Mouse (Mus musculus) testis, adult 2 months (tissue): ENCODE results near the gene Fyn. TPM values are rescaled to one million over a fixed set of nuclear protein-coding genes. Genes with fewer than 3 reads are reported as not detected.

Source experiments
- H3K27ac ChIP-seq: fragments of 200-500 bp; 2 replicates; pipeline ENCODE4 v1.5.1; 2012; ENCODE audit warnings: low read depth, low read length; ENCODE audit not compliant: control insufficient read depth, insufficient read depth
- H3K27me3 ChIP-seq: fragments of 200-500 bp; 2 replicates; pipeline ENCODE4 v1.6.1; 2012; ENCODE audit warnings: mild to moderate bottlenecking, low read length, moderate library complexity; ENCODE audit not compliant: control insufficient read depth, insufficient read depth
- H3K36me3 ChIP-seq: fragments of 200-500 bp; 2 replicates; pipeline ENCODE4 v1.6.1; 2012; ENCODE audit warnings: mild to moderate bottlenecking, low read length; ENCODE audit not compliant: control insufficient read depth, insufficient read depth
- H3K4me1 ChIP-seq: fragments of 200-500 bp; 2 replicates; pipeline ENCODE4 v1.6.1; 2012; ENCODE audit warnings: low read length; ENCODE audit not compliant: control insufficient read depth, insufficient read depth
- H3K4me3 ChIP-seq: fragments of 200-500 bp; 2 replicates; pipeline ENCODE4 v1.5.1; 2012; ENCODE audit warnings: low read depth, mild to moderate bottlenecking, low read length, moderate library complexity, mixed read lengths; ENCODE audit not compliant: control insufficient read depth
- CTCF ChIP-seq: fragments of 200-500 bp; IDR thresholded peaks from 2 replicates; pipeline ENCODE4 v1.5.1; 2012; ENCODE audit warnings: low read depth, mild to moderate bottlenecking, inconsistent platforms, low read length, moderate library complexity; ENCODE audit not compliant: control insufficient read depth, insufficient read depth, insufficient replicate concordance
- POLR2A ChIP-seq: fragments of 200-500 bp; IDR thresholded peaks from 2 replicates; pipeline ENCODE4 v1.6.1; 2012; ENCODE audit warnings: low read depth, mild to moderate bottlenecking, inconsistent platforms, low read length, moderate library complexity; ENCODE audit not compliant: control insufficient read depth
- polyA plus RNA-seq: library from polyadenylated mRNA; depleted of rRNA; stranded (reverse); fragments of >200 nt; gene quantifications from 2 replicates; pipeline ENCODE4 v1.2.3, GENCODE M21; 2012

Gene Fyn
- polyA plus RNA-seq, 1 experiment: 18.8 TPM

DNA sequence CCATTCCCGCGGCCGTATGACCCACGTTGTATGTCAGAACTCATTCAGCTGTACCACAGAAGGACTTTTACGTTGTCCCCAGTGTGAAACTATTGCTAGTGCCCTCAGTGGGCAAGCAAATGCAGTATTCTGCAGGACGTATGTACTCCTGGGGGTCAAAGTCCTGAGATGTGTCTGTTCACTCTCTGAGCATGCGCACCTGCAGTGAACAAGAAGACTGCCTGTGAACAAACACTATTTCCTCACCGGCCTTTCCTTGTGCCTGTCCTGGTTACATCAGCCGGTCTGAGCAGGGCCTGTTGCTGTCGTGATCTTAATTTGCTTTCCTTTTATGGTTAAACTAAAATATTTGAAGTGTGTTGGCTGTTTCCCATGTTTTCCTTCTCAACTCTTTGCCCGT lies 77.2 kb downstream of the Fyn start:
- no peaks in the 10 kb centered on the region; the same call in 1 of the 2 replicates for H3K4me1 ChIP-seq
- H3K36me3 ChIP-seq: no peaks in the 10 kb centered on the region
- H3K27me3 ChIP-seq: no peaks in the 10 kb centered on the region
- H3K27ac ChIP-seq: no peak overlapping the region
- no peak overlapping the region for H3K4me3 ChIP-seq
- TF ChIP-seq POLR2A: no peak
- no peak for TF ChIP-seq CTCF

DNA sequence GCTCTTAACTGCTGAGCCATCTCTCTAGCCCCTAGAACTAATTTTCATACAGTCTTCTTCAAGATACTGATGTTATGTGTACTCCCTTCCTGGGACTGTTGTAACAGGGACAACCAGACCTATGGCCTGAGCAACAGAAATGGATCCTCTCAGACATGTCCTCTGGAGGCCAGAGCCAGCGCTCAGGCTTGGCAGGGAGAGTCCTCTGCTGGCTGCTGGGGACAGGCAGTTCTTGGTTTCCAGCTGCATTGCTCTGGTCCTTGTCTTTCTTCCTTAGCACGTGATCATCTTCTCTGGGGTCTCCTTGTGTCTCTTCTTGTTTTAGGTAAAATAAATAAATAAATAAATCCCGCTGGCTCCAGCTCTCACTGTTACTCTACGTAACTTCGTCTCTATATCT lies 78.1 kb downstream of the Fyn start:
- no peaks in the 10 kb centered on the region for H3K27me3 ChIP-seq
- no peaks in the 10 kb centered on the region; the same call in 1 of the 2 replicates for H3K4me1 ChIP-seq
- H3K27ac ChIP-seq: no peak overlapping the region
- no peak for TF ChIP-seq CTCF
- no peak for TF ChIP-seq POLR2A
- no peaks in the 10 kb centered on the region for H3K36me3 ChIP-seq
- no peak overlapping the region for H3K4me3 ChIP-seq

DNA sequence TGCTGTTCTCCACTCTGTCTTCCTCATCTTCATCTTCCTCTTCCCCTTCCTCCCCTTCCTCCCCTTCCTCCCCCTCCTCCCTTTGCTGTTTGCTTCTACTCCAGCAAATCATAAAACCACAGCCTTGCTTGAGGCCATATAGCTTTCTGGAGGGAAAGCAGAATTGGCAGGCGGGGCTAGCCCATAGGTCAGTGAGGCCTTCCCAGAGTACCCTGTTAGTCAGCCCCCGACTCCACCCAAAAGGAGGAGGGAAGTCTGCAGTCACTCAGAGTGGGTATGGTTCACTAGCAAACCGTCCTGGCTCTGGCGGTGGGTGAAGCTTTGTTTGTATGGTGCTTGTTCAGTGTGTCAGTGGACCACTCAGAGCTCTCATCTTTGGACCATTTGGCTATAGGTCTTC lies 80.5 kb downstream of the Fyn start:
- Histone ChIP-seq H3K27ac (no peak overlapping the region), H3K36me3 (no peaks in the 10 kb centered on the region), H3K4me1 (no peaks in the 10 kb centered on the region; the same call in none of the 2 replicates), H3K4me3 (no peak overlapping the region), H3K27me3 (no peaks in the 10 kb centered on the region)
- no peak for TF ChIP-seq CTCF
- TF ChIP-seq POLR2A: no peak

DNA sequence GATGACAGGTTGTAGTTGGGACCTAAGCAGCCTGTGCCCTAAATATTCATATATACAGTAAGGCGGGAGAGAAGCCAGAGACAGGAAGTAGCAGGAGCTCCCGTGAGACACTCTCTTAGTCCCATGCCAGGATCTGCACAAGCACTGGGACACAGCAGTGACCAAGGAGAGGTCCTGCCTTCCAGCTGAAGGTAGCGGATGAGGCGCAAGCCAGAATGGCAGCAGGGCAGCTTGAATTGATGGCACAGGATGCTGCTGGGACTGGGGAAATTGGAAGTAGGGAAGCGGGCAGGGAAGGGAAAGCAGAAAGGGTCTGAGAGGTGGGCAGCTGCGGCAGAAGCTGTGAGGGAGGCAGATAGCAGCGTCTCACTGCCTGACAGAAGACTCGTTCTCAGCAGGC lies 81.7 kb downstream of the Fyn start:
- Histone ChIP-seq H3K27me3 (no peaks in the 10 kb centered on the region), H3K4me1 (no peaks in the 10 kb centered on the region; the same call in 1 of the 2 replicates), H3K4me3 (no peak overlapping the region), H3K27ac (no peak overlapping the region), H3K36me3 (no peaks in the 10 kb centered on the region)
- TF ChIP-seq CTCF: no peak
- TF ChIP-seq POLR2A: no peak

DNA sequence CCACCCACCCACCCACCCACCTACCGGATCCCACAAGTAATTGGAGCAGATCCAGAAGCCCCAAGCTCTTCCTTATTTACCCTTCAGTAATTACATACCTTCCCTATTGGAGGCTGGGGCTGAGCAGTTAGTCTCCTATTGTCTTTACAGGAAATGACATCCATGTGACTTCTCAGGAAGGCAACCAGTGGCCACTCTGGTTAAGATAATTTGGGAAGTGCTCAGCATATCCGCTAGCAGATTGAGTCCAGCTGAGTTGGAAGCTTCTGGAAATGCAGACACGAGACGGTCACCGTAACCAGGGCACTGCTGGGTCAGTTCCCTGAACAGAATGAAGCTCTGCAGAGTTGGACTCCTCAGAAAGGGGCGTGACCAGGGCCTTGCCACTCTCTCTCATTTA lies 82.4 kb downstream of the Fyn start:
- Histone ChIP-seq H3K4me1 (no peaks in the 10 kb centered on the region; the same call in 1 of the 2 replicates), H3K27me3 (no peaks in the 10 kb centered on the region), H3K4me3 (no peak overlapping the region), H3K27ac (no peak overlapping the region), H3K36me3 (no peaks in the 10 kb centered on the region)
- TF ChIP-seq CTCF (no peak), POLR2A (no peak)

DNA sequence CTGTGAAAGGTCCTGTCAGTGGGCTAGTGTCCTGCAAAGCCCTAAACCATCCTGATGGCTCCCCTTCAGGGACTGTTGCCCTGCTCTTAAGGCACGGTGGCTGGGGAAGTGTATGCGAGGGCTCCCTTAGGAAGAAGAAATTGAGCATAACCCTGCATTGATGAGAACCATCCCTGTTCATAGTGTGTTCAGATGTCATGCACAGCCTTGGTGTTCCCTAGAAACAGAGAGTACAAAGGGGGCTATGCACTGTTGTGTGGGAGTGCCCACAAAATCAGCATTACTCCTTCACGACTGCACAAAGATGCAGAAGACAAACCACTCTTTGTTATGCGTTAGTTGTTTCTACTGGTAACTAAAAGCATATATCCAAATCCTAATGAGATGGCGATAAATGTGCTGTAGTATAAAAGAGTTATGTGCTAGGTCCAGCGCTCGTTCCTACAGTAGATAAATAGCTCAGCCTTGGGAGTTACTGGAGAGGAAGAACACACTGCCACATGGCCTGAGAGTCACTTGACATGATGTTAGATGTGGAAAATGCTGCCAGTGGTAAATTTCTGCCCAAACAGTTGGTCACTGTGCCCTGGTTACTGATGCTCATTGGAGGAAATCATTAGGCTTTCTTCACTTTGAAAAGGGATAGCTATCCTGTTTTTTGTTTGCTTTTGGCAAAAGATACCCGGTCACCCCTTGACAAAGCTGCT lies 83.4 kb downstream of the Fyn start:
- H3K27me3 ChIP-seq: no peaks in the 10 kb centered on the region
- TF ChIP-seq CTCF: no peak
- H3K36me3 ChIP-seq: no peaks in the 10 kb centered on the region
- H3K27ac ChIP-seq: no peak overlapping the region
- H3K4me3 ChIP-seq: no peak overlapping the region
- H3K4me1 ChIP-seq: no peaks in the 10 kb centered on the region; the same call in 1 of the 2 replicates

DNA sequence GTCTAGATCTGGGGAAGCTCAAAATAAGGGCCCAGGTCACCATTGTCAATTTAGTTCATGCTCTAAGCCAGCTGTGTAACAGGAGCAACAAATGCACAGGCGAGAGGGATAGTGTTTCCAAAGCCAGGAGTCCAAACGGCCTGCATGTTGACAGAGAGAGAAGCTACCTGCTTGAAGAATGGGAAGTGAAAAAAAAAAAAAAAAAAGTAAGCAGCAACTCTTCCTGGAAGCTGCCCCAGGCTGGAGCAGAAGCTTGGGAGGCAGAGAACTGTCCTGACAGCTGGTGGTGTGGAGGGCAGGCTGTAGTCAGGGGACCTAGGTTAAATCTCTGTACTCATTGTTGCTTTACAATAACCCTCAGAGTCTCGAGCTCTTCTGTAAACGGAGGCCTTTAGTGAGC lies 86.7 kb downstream of the Fyn start:
- no peak overlapping the region for H3K27ac ChIP-seq
- TF ChIP-seq POLR2A (no peak), CTCF (no peak)
- H3K4me3 ChIP-seq: no peak overlapping the region
- H3K4me1 ChIP-seq: peaks cover 4% of the 10 kb centered on the region
- H3K36me3 ChIP-seq: no peaks in the 10 kb centered on the region
- H3K27me3 ChIP-seq: no peaks in the 10 kb centered on the region
